Mouse (Mus musculus) embryonic facial prominence, embryonic 13.5 days (tissue): ENCODE results near the gene Zdhhc1. TPM values are rescaled to one million over a fixed set of nuclear protein-coding genes. Genes with fewer than 3 reads are reported as not detected.

Experiments used
- ATAC-seq: fragments of 200-750 bp; cut with Nextera tagmentation; 2 replicates; pipeline ENCODE4 v1.8.0; 2017; ENCODE audit warnings: low read depth; ENCODE audit not compliant: insufficient number of reproducible peaks, insufficient read depth, low FRiP score, low TSS enrichment
- H3K27ac ChIP-seq: fragments of 300-500 bp; sonication (generic); 2 replicates; pipeline ENCODE4 v1.5.1; 2015; ENCODE audit warnings: moderate library complexity, mild to moderate bottlenecking, inconsistent platforms
- H3K27me3 ChIP-seq: fragments of 300-500 bp; sonication (generic); 2 replicates; pipeline ENCODE4 v1.6.1; 2015; ENCODE audit warnings: mild to moderate bottlenecking, inconsistent platforms
- H3K36me3 ChIP-seq: fragments of 300-500 bp; sonication (generic); 2 replicates; pipeline ENCODE4 v1.6.1; 2015; ENCODE audit warnings: mild to moderate bottlenecking, inconsistent platforms
- H3K4me1 ChIP-seq: fragments of 300-500 bp; sonication (generic); 2 replicates; pipeline ENCODE4 v1.6.1; 2015; ENCODE audit warnings: inconsistent platforms
- H3K4me2 ChIP-seq: fragments of 300-500 bp; sonication (generic); 2 replicates; pipeline ENCODE4 v1.6.1; 2015; ENCODE audit warnings: moderate library complexity, mild to moderate bottlenecking, inconsistent platforms
- H3K4me3 ChIP-seq: fragments of 300-500 bp; sonication (generic); 2 replicates; pipeline ENCODE4 v1.5.1; 2015; ENCODE audit warnings: mild to moderate bottlenecking, inconsistent platforms
- H3K9ac ChIP-seq: fragments of 300-500 bp; sonication (generic); 2 replicates; pipeline ENCODE4 v1.6.1; 2015; ENCODE audit warnings: mild to moderate bottlenecking, inconsistent platforms
- H3K9me3 ChIP-seq: fragments of 300-500 bp; sonication (generic); 2 replicates; pipeline ENCODE4 v1.6.1; 2016; ENCODE audit warnings: inconsistent platforms
- WGBS: fragments of 180-500 bp; shearing (Covaris S2); methylation state at CpG from one replicate; pipeline ENCODE4 v1.1.7; 2015; ENCODE audit warnings: mixed read lengths; 5-methylcytosine and 5-hydroxymethylcytosine counted together
- polyA plus RNA-seq: library from polyadenylated mRNA; unstranded; fragments of >200 nt; fragmentation: Nextera tagmentation; extraction: Ambion mirVana; gene quantifications from 2 replicates; pipeline ENCODE4 v1.2.1, GENCODE M21; 2015

Gene Zdhhc1
- polyA plus RNA-seq, 1 experiment from 2014 or later = 53.3 TPM

- no peaks in the 10 kb centered on the region for H3K9me3 ChIP-seq
- no peak overlapping the region for H3K4me3 ChIP-seq
- peaks cover 10% of the 10 kb centered on the region; the same call in 1 of the 2 replicates for H3K36me3 ChIP-seq
- H3K9ac ChIP-seq = no peak overlapping the region
- no peak overlapping the region for H3K4me2 ChIP-seq
- no peaks in the 10 kb centered on the region for H3K27me3 ChIP-seq
- 38% methylated on average over 1 of the region's 1 CpGs for WGBS
- H3K4me1 ChIP-seq = peaks cover 15% of the 10 kb centered on the region
- ATAC-seq = no peak
- H3K27ac ChIP-seq = no peak overlapping the region
Measured at GRCm38 (mm10) chr8:105489281-105489680, 7.4 kb downstream of the Zdhhc1 start.

- Histone ChIP-seq H3K36me3 (peaks cover 13% of the 10 kb centered on the region; the same call in 1 of the 2 replicates), H3K4me3 (no peak overlapping the region), H3K27ac (no peak overlapping the region), H3K27me3 (no peaks in the 10 kb centered on the region), H3K9me3 (no peaks in the 10 kb centered on the region), H3K9ac (no peak overlapping the region), H3K4me2 (no peak overlapping the region), H3K4me1 (peaks cover 22% of the 10 kb centered on the region)
- 65% methylated on average over 3 of the region's 3 CpGs for WGBS
- no peak for ATAC-seq
Measured at GRCm38 (mm10) chr8:105488082-105488481, 8.6 kb downstream of the Zdhhc1 start.

DNA sequence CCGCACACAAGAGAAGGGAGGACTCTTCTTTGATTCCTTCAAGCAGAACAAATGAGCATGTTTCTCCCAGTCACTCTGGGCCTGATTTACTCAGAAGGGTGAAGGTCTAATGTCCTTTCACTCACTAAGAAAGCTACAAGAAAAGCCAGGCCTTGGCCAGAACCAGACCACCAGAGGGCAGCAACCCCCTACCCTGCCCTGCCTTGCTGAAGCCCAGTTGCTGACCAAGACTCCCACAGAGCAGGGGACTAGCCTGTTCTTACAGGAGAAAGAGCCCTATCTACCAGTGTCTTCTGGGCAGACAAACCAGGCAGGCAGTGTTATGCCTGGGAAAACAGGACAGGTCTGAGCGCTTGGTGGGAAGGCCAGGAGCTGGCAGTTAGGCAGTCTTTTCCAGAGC, 12.3 kb downstream of the Zdhhc1 start:
- Histone ChIP-seq H3K4me3 (no peak overlapping the region), H3K9ac (no peak overlapping the region), H3K27ac (peak overlapping the region; percentile 48), H3K4me2 (no peak overlapping the region), H3K4me1 (peaks cover 28% of the 10 kb centered on the region), H3K27me3 (no peaks in the 10 kb centered on the region), H3K9me3 (no peaks in the 10 kb centered on the region), H3K36me3 (peaks cover 36% of the 10 kb centered on the region)
- 26% methylated on average over 2 of the region's 2 CpGs for WGBS
- ATAC-seq = no peak

DNA sequence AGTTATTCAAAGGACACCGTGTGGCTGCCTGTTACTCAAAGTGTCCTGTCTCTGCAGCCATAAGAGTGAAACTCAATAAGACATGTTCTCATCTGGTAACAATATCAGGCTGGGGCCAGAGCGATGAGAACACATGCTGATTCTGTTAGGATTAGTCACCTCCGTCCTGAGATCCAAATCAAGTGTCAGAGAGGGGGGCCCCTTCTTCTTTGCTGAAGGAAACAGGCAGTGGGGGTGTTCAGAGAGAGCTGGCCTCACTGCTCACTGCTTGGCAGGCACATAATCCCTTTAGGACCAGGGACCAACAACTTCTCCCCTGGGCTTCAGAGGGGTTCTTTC, 12.7 kb downstream of the Zdhhc1 start:
- no peaks in the 10 kb centered on the region for H3K9me3 ChIP-seq
- no peaks in the 10 kb centered on the region for H3K27me3 ChIP-seq
- H3K9ac ChIP-seq = no peak overlapping the region
- H3K4me2 ChIP-seq = no peak overlapping the region
- H3K36me3 ChIP-seq = peaks cover 40% of the 10 kb centered on the region
- H3K4me1 ChIP-seq = peaks cover 28% of the 10 kb centered on the region
- ATAC-seq = no peak
- H3K4me3 ChIP-seq = no peak overlapping the region
- peak overlapping the region; percentile 22; the same call in 1 of the 2 replicates for H3K27ac ChIP-seq
- WGBS = 24% methylated on average over 3 of the region's 3 CpGs

DNA sequence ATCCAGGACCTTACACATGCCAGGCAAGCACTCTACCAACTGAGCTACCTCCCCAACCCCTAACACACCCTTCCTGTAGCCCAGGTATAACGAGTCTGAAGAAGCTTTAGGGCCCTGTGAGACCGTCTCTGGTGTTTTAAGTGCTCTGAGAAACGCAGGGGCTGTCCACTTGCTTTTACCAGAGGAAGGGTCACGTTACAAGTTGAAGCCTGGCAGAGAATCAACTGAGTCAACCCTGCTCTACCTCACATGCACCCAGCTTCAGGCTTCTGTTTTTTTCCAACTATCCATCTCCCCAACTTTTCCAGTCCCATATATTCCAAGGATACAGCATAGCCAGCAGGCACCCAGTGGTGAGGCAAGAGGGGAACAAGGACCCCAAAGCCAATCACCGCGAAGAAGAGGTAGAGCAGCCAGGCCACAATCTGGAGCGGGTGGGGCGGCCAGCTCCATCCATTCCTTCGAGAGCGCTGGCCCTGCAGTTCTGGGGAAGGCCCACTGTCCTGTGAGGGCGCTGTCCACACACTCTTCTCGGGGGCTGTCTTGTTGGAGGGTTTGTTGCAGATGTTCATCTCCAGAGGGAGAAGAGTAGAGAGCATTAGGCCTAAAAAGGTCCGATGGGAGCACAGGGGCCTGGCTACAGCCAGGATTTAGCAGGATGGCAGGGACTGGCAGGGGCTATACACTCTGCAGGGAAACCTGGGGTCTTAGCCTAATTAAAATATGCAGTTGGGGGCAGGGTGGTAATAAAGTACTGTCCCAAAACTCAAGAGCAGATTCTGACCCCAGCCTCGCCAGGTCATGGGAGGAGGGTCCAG, 13.3 kb downstream of the Zdhhc1 start:
- H3K9ac ChIP-seq = no peak overlapping the region
- WGBS = 27% methylated on average over 14 of the region's 14 CpGs

DNA sequence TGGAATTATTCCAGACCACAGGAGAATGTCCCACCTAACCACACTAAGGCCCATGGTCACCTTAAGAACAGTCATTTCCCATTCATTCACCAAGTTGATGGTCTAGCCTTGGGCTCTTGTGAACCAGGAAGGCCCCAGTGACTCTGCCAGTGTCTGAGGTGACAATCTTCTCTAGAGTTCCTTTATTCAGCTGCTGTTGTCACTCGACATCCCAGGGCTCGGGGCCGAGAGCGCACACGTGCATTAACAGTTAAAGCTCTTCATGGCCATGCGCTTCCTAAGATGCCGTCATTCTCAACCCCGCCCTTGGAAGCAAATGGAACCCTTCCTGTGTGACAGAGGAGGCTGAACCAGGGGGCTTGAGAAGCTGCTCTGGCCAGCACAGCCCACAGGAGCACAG, 14.6 kb downstream of the Zdhhc1 start:
- Histone ChIP-seq H3K9me3 (no peaks in the 10 kb centered on the region), H3K4me1 (peaks cover 28% of the 10 kb centered on the region), H3K4me3 (no peak overlapping the region), H3K27ac (no peak overlapping the region), H3K9ac (no peak overlapping the region), H3K27me3 (no peaks in the 10 kb centered on the region), H3K4me2 (no peak overlapping the region), H3K36me3 (peaks cover 54% of the 10 kb centered on the region)
- no peak for ATAC-seq
- 83% methylated on average over 8 of the region's 8 CpGs for WGBS

More for the DNA sequence above, 13.3 kb downstream of the Zdhhc1 start:
- Histone ChIP-seq H3K9me3 (no peaks in the 10 kb centered on the region), H3K4me2 (no peak overlapping the region), H3K27me3 (no peaks in the 10 kb centered on the region), H3K4me3 (no peak overlapping the region), H3K27ac (0 out of 2 replicates have a peak overlapping the region, but pooled peaks have one; percentile 16), H3K4me1 (peaks cover 28% of the 10 kb centered on the region), H3K36me3 (peaks cover 46% of the 10 kb centered on the region)
- no peak for ATAC-seq

DNA sequence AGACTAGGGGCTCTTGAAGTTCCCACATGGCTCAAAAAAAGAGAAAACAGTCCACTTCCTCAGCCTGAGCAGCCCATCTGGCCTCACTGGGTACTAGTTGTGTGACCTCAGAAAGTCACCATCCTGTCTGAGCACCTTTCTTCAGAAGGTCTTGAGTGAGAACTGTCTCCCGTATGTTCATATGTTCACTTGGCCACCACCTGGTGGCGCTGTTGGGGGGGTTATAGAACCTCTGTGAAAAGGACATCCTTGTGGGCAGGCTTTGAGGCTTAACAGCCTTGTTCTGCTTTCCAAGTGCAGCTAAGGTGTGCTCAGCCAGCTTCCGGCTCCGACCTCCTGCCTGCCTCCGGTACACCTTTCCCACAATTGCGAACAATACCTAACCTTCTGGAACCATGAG, 15.2 kb downstream of the Zdhhc1 start:
- 0 out of 2 replicates have a peak overlapping the region, but pooled peaks have one; percentile 48 for H3K27ac ChIP-seq
- 68% methylated on average over 6 of the region's 6 CpGs for WGBS

GRCm38 (mm10) chr8:105481013-105481412, 15.7 kb downstream of the Zdhhc1 start:
- WGBS = 27% methylated on average over 2 of the region's 2 CpGs
- peaks cover 57% of the 10 kb centered on the region for H3K36me3 ChIP-seq
- H3K27ac ChIP-seq = 0 out of 2 replicates have a peak overlapping the region, but pooled peaks have one; percentile 48
- H3K4me1 ChIP-seq = peaks cover 28% of the 10 kb centered on the region
- H3K4me2 ChIP-seq = no peak overlapping the region
- no peak for ATAC-seq
- 0 out of 2 replicates have a peak, but pooled peaks cover under 1% of the 10 kb centered on the region for H3K27me3 ChIP-seq
- H3K9ac ChIP-seq = no peak overlapping the region
- H3K9me3 ChIP-seq = no peaks in the 10 kb centered on the region
- no peak overlapping the region for H3K4me3 ChIP-seq

More for the DNA sequence above, 15.2 kb downstream of the Zdhhc1 start:
- Histone ChIP-seq H3K27me3 (no peaks in the 10 kb centered on the region), H3K4me3 (no peak overlapping the region), H3K4me1 (peaks cover 28% of the 10 kb centered on the region), H3K36me3 (peaks cover 55% of the 10 kb centered on the region), H3K9me3 (no peaks in the 10 kb centered on the region), H3K4me2 (no peak overlapping the region), H3K9ac (no peak overlapping the region)
- ATAC-seq = no peak

DNA sequence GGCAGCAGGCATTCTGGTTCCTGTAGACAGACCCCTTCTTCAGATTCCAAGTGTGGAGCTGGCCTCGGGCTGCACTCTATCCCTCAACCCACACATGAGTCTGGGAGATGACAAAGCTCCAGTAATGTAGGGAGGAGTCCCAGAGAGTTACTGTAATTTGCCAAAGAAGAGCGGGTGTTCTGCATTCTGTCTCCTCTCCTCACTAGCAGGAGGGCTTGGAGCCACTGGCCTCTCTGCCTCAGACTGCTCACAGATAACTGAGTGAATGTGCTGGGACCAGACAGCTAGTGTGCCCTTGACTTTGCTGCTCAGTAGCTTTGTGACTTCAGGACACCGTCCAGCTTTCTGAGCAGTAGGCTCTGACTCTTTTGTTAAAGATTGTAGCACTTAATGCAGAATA, 18.9 kb downstream of the Zdhhc1 start:
- Histone ChIP-seq H3K4me1 (peaks cover 23% of the 10 kb centered on the region), H3K4me2 (no peak overlapping the region), H3K4me3 (no peak overlapping the region), H3K9me3 (no peaks in the 10 kb centered on the region), H3K9ac (no peak overlapping the region), H3K27ac (no peak overlapping the region), H3K36me3 (peaks cover 72% of the 10 kb centered on the region), H3K27me3 (peaks cover 31% of the 10 kb centered on the region)
- no peak for ATAC-seq
- WGBS = 68% methylated on average over 3 of the region's 3 CpGs

DNA sequence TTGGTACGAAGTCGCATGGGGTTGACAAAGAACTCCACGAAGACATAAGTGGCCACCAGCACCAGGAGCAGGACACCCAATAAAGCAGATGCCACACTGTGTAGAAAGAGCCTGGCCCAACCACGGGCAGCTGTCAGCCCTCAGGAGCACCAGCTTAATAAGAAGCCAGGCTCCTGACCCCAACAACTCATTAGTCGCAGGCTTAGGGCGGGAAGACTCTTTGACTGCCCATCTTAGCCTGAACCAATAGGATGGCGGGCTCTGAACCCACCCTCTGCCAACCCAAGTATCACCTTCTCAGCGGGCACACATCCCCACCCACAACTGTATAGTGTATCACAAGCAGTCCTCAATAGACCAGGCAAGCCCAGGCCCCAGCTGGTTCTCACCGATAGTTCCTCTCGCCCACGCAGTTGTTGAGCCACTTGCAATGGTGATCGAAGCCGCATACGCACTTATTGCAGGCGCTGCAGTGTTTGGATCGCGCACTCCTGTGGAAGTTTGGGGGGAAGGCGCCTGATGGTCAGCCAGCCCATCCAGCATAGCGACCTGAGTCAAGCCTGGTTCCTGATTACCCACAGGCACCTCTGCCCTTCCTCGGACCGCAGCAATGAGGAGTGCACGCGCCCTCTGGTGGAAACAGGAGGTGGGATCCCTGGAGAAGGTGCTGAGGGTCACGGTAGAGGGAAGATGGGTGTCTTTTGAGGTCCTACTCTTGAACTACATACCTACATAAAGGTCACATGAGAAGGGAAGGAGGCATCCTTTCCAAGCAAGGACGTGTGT, 19.9 kb downstream of the Zdhhc1 start:
- WGBS = 43% methylated on average over 25 of the region's 25 CpGs

DNA sequence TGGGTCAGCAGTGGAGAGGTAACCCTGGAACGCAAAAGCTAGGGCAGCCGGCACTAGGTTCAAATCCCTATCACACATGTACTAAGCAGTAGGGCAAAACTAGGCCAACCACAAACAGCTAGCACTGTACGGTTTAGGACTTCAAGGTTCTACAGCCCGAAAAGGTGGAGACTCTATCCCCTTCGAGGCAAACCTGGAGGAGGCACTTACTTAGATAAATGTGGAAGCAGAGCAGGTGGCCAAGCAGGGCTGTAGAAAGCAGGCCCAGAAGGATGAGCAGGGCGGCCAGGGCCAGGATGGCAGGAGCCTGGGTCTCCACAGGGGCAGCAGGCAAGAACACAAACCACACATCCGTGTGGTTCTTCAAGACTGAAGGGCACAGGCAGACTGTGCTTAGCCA, 20.5 kb downstream of the Zdhhc1 start:
- no peaks in the 10 kb centered on the region for H3K9me3 ChIP-seq
- ATAC-seq = no peak
- WGBS = 95% methylated on average over 7 of the region's 7 CpGs
- H3K4me1 ChIP-seq = peaks cover 26% of the 10 kb centered on the region
- peaks cover 66% of the 10 kb centered on the region for H3K36me3 ChIP-seq
- peaks cover 46% of the 10 kb centered on the region for H3K27me3 ChIP-seq
- no peak overlapping the region for H3K4me2 ChIP-seq
- H3K4me3 ChIP-seq = no peak overlapping the region
- H3K9ac ChIP-seq = no peak overlapping the region
- no peak overlapping the region for H3K27ac ChIP-seq

More for the DNA sequence above, 19.9 kb downstream of the Zdhhc1 start:
- H3K4me1 ChIP-seq = peaks cover 23% of the 10 kb centered on the region
- no peak overlapping the region for H3K4me2 ChIP-seq
- H3K9me3 ChIP-seq = no peaks in the 10 kb centered on the region
- peaks cover 39% of the 10 kb centered on the region for H3K27me3 ChIP-seq
- no peak for ATAC-seq
- H3K36me3 ChIP-seq = peaks cover 72% of the 10 kb centered on the region
- no peak overlapping the region for H3K27ac ChIP-seq
- H3K4me3 ChIP-seq = no peak overlapping the region
- no peak overlapping the region for H3K9ac ChIP-seq
